Mouse (Mus musculus) thymus, adult 18-20 months (tissue): ENCODE measurements around the gene Psmg1.
"Not testable (repeated sequence)": the region's sequence is repeated elsewhere in the genome, so short reads cannot be mapped to it uniquely, and the experiment has no call there.

ENCODE experiments used
- DNase-seq, 2 experiments: peaks; one replicate each; pipeline ENCODE4 v3.0.0; 2022; ENCODE audit warnings: mixed read lengths in 2 of 2

Psmg1 gene

GRCm38 (mm10) chr16:95990462-95991121 is at the start of gene Psmg1:
Psmg1 (minus strand) TSS chr16:95990960.
- peak; percentile 91 to 92 for DNase-seq

GRCm38 (mm10) chr16:96039538-96039937 is 48.8 kb upstream of the Psmg1 start:
- no peak for DNase-seq

- no peak for DNase-seq
These were observed 43.7 kb upstream of the Psmg1 start for GRCm38 (mm10) chr16:96034473-96034872.

- no peak for DNase-seq
These were observed 41.7 kb upstream of the Psmg1 start for GRCm38 (mm10) chr16:96032368-96033043.

GRCm38 (mm10) chr16:96030476-96031102 is 39.8 kb upstream of the Psmg1 start:
- peak in 1 of 2 experiments; percentile 7 for DNase-seq

GRCm38 (mm10) chr16:96026256-96026655 is 35.5 kb upstream of the Psmg1 start:
- no peak for DNase-seq

GRCm38 (mm10) chr16:96025244-96025643 is 34.5 kb upstream of the Psmg1 start:
- no peak for DNase-seq

GRCm38 (mm10) chr16:96021045-96021444 is 30.3 kb upstream of the Psmg1 start:
- DNase-seq, result no peak

- DNase-seq, result not testable (repeated sequence)
These were observed 18.4 kb upstream of the Psmg1 start for GRCm38 (mm10) chr16:96009124-96009523.

GRCm38 (mm10) chr16:96004278-96004677 is 13.5 kb upstream of the Psmg1 start:
- DNase-seq, result not testable (repeated sequence)

GRCm38 (mm10) chr16:95999291-95999690 is 8.5 kb upstream of the Psmg1 start:
- DNase-seq, result peak in 1 of 2 experiments; percentile 31

- DNase-seq, result no peak
These were observed 5.4 kb upstream of the Psmg1 start for GRCm38 (mm10) chr16:95996156-95996555.

- DNase-seq, result not testable (repeated sequence)
These were observed 3.8 kb upstream of the Psmg1 start for GRCm38 (mm10) chr16:95994576-95994975.

GRCm38 (mm10) chr16:95992596-95992995 is 1.8 kb upstream of the Psmg1 start:
- no peak for DNase-seq

- DNase-seq, result no peak
These were observed 551 bp upstream of the Psmg1 start for GRCm38 (mm10) chr16:95991122-95991900.

GRCm38 (mm10) chr16:95984911-95985310 is 5.8 kb downstream of the Psmg1 start:
- peak; percentile 35 to 57 for DNase-seq

- DNase-seq, result peak; percentile 16 to 26
These were observed 7.2 kb downstream of the Psmg1 start for GRCm38 (mm10) chr16:95983601-95984000.

- no peak for DNase-seq
These were observed 19.9 kb downstream of the Psmg1 start for GRCm38 (mm10) chr16:95970841-95971240.

GRCm38 (mm10) chr16:95967455-95967854 is 23.3 kb downstream of the Psmg1 start:
- no peak for DNase-seq

GRCm38 (mm10) chr16:95964427-95965023 is 26.2 kb downstream of the Psmg1 start:
- DNase-seq, result no peak

- not testable (repeated sequence) for DNase-seq
These were observed 29.3 kb downstream of the Psmg1 start for GRCm38 (mm10) chr16:95961484-95961883.

- not testable (repeated sequence) for DNase-seq
These were observed 30.1 kb downstream of the Psmg1 start for GRCm38 (mm10) chr16:95960689-95961088.

GRCm38 (mm10) chr16:95958080-95958479 is 32.7 kb downstream of the Psmg1 start:
- no peak for DNase-seq
